Mouse (Mus musculus) limb, embryonic 11.5 days (tissue): Measurements from ENCODE around the gene Msto1. TPM values are rescaled to one million over a fixed set of nuclear protein-coding genes. Genes with fewer than 3 reads are reported as not detected.
A peak's percentile ranks its signal among the peaks of the same experiment; 100 is the strongest.
"Not testable (repeated sequence)": the region's sequence is repeated elsewhere in the genome, so short reads cannot be mapped to it uniquely, and the experiment has no call there.

Source experiments
- ATAC-seq: fragments of 200-750 bp; cut with Nextera tagmentation; 2 replicates; pipeline ENCODE4 v1.8.0; 2017; ENCODE audit warnings: low read depth; ENCODE audit not compliant: insufficient number of reproducible peaks, low FRiP score, low TSS enrichment
- DNase-seq: peaks from one replicate; pipeline ENCODE4 v3.0.0-alpha.2; 2015; ENCODE audit warnings: low spot score
- H3K27ac ChIP-seq: fragments of 300-500 bp; sonication (generic); replicated peaks from 2 replicates; pipeline ENCODE4 v1.5.1; 2014; ENCODE audit warnings: low read depth, mild to moderate bottlenecking, low read length
- H3K27me3 ChIP-seq: fragments of 300-500 bp; sonication (generic); 2 replicates; pipeline ENCODE4 v1.6.1; 2014; ENCODE audit warnings: mild to moderate bottlenecking, low read length, mixed read lengths; ENCODE audit not compliant: control insufficient read depth, insufficient read depth
- H3K36me3 ChIP-seq: fragments of 300-500 bp; sonication (generic); 2 replicates; pipeline ENCODE4 v1.6.1; 2014; ENCODE audit warnings: mild to moderate bottlenecking, low read length, moderate library complexity, mixed read lengths; ENCODE audit not compliant: control insufficient read depth, insufficient read depth
- H3K4me1 ChIP-seq: fragments of 300-500 bp; sonication (generic); 2 replicates; pipeline ENCODE4 v1.6.1; 2014; ENCODE audit warnings: low read length, mixed read lengths; ENCODE audit not compliant: control insufficient read depth, insufficient read depth
- H3K4me2 ChIP-seq: fragments of 300-500 bp; sonication (generic); 2 replicates; pipeline ENCODE4 v1.6.1; 2014; ENCODE audit warnings: low read depth, mild to moderate bottlenecking, moderate library complexity; ENCODE audit not compliant: severe bottlenecking
- H3K4me3 ChIP-seq: fragments of 300-500 bp; sonication (generic); 2 replicates; pipeline ENCODE4 v1.5.1; 2014; ENCODE audit warnings: low read depth, low read length
- H3K9ac ChIP-seq: fragments of 300-500 bp; sonication (generic); 2 replicates; pipeline ENCODE4 v1.6.1; 2014; ENCODE audit warnings: mild to moderate bottlenecking, low read length
- H3K9me3 ChIP-seq: fragments of 300-500 bp; sonication (generic); 2 replicates; pipeline ENCODE4 v1.6.1; 2016; ENCODE audit warnings: low read length; ENCODE audit not compliant: control insufficient read depth
- WGBS: fragments of 180-500 bp; shearing (Covaris S2); extraction: QIAGEN DNeasy Blood & Tissue Kit; methylation state at CpG from one replicate; pipeline ENCODE4 v1.1.7; 2014; 5-methylcytosine and 5-hydroxymethylcytosine counted together
- polyA plus RNA-seq: library from polyadenylated mRNA; unstranded; fragments of >200 nt; fragmentation: Nextera tagmentation; extraction: Ambion mirVana; gene quantifications from 2 replicates; pipeline ENCODE4 v1.2.1, GENCODE M21; 2014

Gene Msto1
- 51.5 and 53.3 TPM in 2 replicates for polyA plus RNA-seq

- Histone ChIP-seq H3K9ac (peak within 1 kb of the TSS; percentile 77), H3K27ac (peak within 1 kb of the TSS; percentile 59; the same call in 1 of the 2 replicates), H3K4me1 (no peaks in the 10 kb centered on the region), H3K36me3 (peaks cover 19% of the 10 kb centered on the region), H3K4me2 (peak within 1 kb of the TSS; percentile 70), H3K4me3 (peak within 1 kb of the TSS; percentile 67), H3K27me3 (no peaks in the 10 kb centered on the region), H3K9me3 (no peaks in the 10 kb centered on the region)
- WGBS, result under 1% methylated on average over 55 of the region's 62 CpGs
- peak; percentile 90 for DNase-seq
- peak; percentile 94 for ATAC-seq
These were observed at the start of gene Msto1 for GRCm38 (mm10) chr3:88913511-88914383. Msto1 (minus strand) TSS chr3:88913999.

- H3K9ac ChIP-seq, H3K27ac ChIP-seq, ATAC-seq, H3K4me3 ChIP-seq, H3K9me3 ChIP-seq, H3K36me3 ChIP-seq, H3K27me3 ChIP-seq, H3K4me1 ChIP-seq, DNase-seq, H3K4me2 ChIP-seq: not testable (repeated sequence)
These were observed 49.4 kb upstream of the Msto1 start for GRCm38 (mm10) chr3:88963211-88963610.

- Histone ChIP-seq H3K9ac (no peak overlapping the region), H3K27ac (no peak overlapping the region), H3K9me3 (no peaks in the 10 kb centered on the region), H3K36me3 (no peaks in the 10 kb centered on the region), H3K4me1 (no peaks in the 10 kb centered on the region), H3K4me2 (no peak overlapping the region), H3K4me3 (no peak overlapping the region), H3K27me3 (no peaks in the 10 kb centered on the region)
- ATAC-seq (no peak), DNase-seq (no peak)
These were observed 39.9 kb upstream of the Msto1 start for GRCm38 (mm10) chr3:88953736-88954135.

GRCm38 (mm10) chr3:88953246-88953645, 39.4 kb upstream of the Msto1 start:
- Histone ChIP-seq H3K9ac (no peak overlapping the region), H3K4me3 (no peak overlapping the region), H3K9me3 (no peaks in the 10 kb centered on the region), H3K4me1 (peaks cover 3% of the 10 kb centered on the region; the same call in 1 of the 2 replicates), H3K36me3 (no peaks in the 10 kb centered on the region), H3K4me2 (no peak overlapping the region), H3K27me3 (no peaks in the 10 kb centered on the region), H3K27ac (no peak overlapping the region)
- 91% methylated on average over 4 of the region's 4 CpGs for WGBS
- ATAC-seq, result no peak
- DNase-seq, result no peak

- DNase-seq, result no peak
- no peaks in the 10 kb centered on the region for H3K27me3 ChIP-seq
These were observed 37.6 kb upstream of the Msto1 start for GRCm38 (mm10) chr3:88951327-88951800.

GRCm38 (mm10) chr3:88950576-88951326, 37.0 kb upstream of the Msto1 start, which contains the start of the genes Ash1l and Dap3:
Ash1l (plus strand) TSS chr3:88950622.
Dap3 (minus strand) TSS chr3:88951181.
- Histone ChIP-seq H3K4me1 (peaks cover 4% of the 10 kb centered on the region; the same call in 1 of the 2 replicates), H3K27ac (peak within 1 kb of the TSS; percentile 99), H3K9ac (peak within 1 kb of the TSS; percentile 96), H3K27me3 (no peaks in the 10 kb centered on the region), H3K9me3 (no peaks in the 10 kb centered on the region), H3K4me2 (peak within 1 kb of the TSS; percentile 73), H3K4me3 (peak within 1 kb of the TSS; percentile 92), H3K36me3 (no peaks in the 10 kb centered on the region)
- under 1% methylated on average over 46 of the region's 64 CpGs for WGBS
- DNase-seq (peak; percentile 85), ATAC-seq (peak; percentile 83)

More at GRCm38 (mm10) chr3:88951327-88951800, 37.6 kb upstream of the Msto1 start:
- 4% methylated on average over 5 of the region's 5 CpGs for WGBS
- H3K9ac ChIP-seq, result peak overlapping the region; percentile 96
- ATAC-seq, result no peak
- H3K4me3 ChIP-seq, result peak overlapping the region; percentile 92
- peak overlapping the region; percentile 73 for H3K4me2 ChIP-seq
- H3K27ac ChIP-seq, result peak overlapping the region; percentile 99; the same call in 1 of the 2 replicates
- no peaks in the 10 kb centered on the region for H3K9me3 ChIP-seq
- peaks cover 4% of the 10 kb centered on the region; the same call in 1 of the 2 replicates for H3K4me1 ChIP-seq
- no peaks in the 10 kb centered on the region for H3K36me3 ChIP-seq

GRCm38 (mm10) chr3:88949786-88950575, 36.2 kb upstream of the Msto1 start:
- H3K36me3 ChIP-seq, result no peaks in the 10 kb centered on the region
- under 1% methylated on average over 68 of the region's 92 CpGs for WGBS
- peak overlapping the region; percentile 92 for H3K4me3 ChIP-seq
- H3K4me1 ChIP-seq, result peaks cover 4% of the 10 kb centered on the region; the same call in 1 of the 2 replicates
- peak overlapping the region; percentile 96 for H3K9ac ChIP-seq
- H3K27ac ChIP-seq, result peak overlapping the region; percentile 99
- H3K9me3 ChIP-seq, result no peaks in the 10 kb centered on the region
- no peaks in the 10 kb centered on the region for H3K27me3 ChIP-seq
- ATAC-seq (peak; percentile 90), DNase-seq (peak; percentile 94)
- peak overlapping the region; percentile 73 for H3K4me2 ChIP-seq
